Mouse (Mus musculus) lung, postnatal 0 days (tissue): Measurements from ENCODE around the gene Tfap2d.

ENCODE experiments used
- CTCF ChIP-seq: IDR thresholded peaks from 2 replicates; pipeline ENCODE4 v1.5.1; 2016; ENCODE audit warnings: antibody characterized with exemption, mild to moderate bottlenecking
- EP300 ChIP-seq: IDR thresholded peaks from 2 replicates; pipeline ENCODE4 v1.6.1; 2016; ENCODE audit warnings: antibody characterized with exemption, mild to moderate bottlenecking, control low read depth

DNA sequence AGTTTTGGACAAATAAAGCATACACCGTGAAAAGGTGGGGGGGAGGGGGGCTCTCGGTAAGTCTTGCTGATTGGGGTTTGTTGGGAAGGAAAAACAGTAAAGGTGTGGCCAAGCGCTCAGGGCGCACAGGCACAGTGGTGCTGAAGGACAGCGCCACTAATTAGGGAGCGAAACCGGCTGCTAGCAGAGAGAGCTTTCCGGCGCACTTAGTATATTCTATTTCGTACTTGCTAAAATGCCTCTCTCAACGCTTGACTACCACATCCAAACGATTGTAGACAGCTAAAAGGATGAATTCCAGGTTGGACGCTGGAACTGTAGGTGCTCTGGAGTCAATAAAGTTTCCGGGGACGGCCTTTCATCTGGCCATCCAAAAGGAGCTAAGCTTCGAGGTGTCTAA, 6.9 kb downstream of the Tfap2d start:
- no peak for TF ChIP-seq EP300
- no peak for TF ChIP-seq CTCF
